Mouse (Mus musculus) layer of hippocampus, adult 9-10 months (tissue): ENCODE measurements around the gene Frmd7.

Source experiments
- DNase-seq: peaks from one replicate; pipeline ENCODE4 v3.0.0; 2022; ENCODE audit warnings: low spot score

The Frmd7 gene

DNA sequence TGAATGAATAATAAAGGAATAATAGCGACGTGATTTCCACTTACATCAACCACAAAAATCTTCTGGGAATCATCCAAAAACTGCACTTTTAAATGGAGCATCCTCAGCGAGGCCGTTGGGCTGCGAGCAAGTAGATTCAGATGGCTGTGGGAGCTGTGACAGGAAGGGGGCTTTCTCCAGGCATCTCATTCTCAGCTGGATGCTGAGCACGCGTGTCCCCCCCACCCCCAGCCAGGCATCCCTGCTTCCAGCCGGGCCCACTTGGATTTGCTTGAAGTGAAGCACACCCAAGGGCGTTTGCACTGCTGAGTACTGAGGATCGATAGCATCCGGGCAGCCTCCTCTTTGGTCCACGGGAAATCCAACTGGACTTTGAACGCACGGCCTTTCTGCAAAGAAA, at the start of gene Frmd7:
Gene Frmd7 (minus strand): TSS at position 101 of the 400 bp plus-strand sequence.
- DNase-seq, result no peak

DNA sequence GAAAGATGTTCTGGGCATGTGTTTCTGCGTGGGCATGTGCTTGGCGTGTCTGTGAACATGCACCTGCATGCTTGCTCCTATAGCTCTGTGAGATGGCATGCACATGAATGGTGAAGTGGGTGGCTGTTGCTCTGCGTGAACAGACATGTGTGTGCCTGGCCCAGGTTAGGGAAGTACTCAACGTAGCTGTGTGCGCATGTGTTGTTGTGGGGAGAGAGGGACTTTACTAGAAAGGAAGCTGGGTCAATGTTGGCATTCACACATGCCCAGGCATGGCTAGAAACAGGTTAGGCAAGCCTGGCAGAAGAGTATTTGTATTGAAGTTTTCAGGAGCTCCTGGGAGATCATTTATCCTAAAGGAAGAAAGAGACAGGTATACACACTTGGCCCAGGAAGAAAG, 48.8 kb upstream of the Frmd7 start:
- no peak for DNase-seq

DNA sequence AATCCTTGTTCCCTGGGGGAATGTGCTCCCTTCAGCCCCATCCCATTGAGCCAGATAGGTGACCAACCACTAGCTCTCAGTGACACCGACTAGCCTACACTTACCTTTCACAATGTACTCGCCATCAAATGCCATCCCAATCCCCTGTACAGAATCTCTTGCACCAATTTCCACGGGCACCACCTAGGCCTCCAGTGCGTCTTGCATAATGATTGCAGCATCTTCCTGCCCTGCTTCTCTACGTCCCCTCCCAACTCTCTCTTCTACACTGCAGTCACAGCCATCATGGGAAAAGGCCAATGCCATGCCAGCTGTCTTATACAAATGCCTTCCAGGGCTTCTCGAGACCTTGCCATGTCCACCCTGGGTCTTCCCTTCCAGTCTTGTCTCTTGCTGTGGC, 47.4 kb upstream of the Frmd7 start:
- DNase-seq, result no peak

DNA sequence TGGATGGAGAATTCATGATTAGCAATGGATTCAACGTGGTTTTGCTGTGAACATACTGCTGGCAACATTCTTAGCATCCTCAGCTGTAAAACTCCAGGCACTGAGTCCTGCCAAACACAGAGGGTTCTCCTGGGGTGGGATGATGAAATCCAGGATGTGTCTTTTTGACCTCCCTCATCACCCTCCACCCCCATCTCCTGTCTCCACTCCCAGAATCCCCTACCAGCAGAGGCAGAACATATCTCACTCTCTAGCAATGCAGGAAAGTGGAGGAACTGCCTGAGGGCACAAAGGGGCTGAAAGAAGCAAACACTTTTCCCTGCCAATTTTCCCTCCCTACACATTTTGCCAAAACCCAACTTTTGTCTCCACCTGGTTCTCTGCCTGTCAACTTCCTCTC, 46.1 kb upstream of the Frmd7 start:
- no peak for DNase-seq

DNA sequence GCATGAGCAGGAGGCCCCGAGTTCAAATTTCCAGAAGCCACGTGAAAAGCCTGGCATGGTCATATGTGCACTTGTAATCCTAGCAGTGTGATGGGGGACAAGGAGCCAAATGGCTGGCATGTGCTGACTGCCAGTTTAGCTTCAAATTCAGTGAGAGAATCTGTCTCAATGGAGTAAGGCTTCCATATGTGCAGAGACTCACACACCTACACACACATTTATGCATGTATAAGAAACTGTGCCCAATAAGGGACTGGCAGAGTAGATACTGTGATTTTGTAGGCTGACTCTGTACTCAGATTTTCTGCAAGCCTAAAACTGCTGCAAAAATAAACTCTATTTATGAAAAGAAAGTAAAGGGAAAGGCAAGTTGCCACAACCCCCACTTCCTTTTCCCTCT, 35.9 kb upstream of the Frmd7 start:
- DNase-seq, result no peak

DNA sequence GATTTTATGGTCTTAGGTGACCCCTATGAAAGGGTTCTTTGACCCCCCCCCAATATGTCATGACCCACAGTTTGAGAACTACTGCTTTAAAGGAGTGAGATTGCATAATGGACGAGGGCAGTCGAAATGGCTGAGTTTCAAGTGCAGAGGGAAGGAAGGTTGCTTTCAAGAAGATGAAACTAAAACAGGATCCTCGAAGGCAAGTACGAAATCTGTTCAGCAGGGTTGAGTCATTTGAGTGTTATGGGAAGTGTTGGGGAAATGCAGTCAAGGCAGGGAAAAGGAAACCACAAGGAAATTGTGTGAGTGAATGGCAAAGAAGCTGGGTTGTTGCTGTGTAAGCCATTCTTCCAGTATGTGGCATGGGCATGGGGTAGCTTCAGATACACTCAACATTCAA, 29.6 kb upstream of the Frmd7 start:
- no peak for DNase-seq

DNA sequence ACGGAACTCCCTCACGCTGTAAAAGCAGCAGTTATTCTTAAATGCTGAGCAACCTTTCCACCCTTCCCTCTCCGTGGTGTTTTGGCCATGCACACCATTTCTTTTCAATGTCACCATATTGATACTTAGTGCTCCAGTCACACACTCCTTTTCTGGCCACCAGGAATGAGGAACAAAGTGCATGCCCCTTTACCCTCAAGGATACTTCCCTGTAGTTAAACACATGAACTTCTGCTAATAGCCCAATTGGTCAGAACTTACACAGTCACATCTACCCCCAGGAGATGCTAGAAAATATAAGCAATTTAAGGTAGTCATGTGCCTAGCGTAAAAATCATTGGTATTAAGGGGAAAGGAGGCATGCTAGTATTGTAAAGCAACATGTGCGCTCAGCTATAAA, 27.4 kb upstream of the Frmd7 start:
- no peak for DNase-seq

DNA sequence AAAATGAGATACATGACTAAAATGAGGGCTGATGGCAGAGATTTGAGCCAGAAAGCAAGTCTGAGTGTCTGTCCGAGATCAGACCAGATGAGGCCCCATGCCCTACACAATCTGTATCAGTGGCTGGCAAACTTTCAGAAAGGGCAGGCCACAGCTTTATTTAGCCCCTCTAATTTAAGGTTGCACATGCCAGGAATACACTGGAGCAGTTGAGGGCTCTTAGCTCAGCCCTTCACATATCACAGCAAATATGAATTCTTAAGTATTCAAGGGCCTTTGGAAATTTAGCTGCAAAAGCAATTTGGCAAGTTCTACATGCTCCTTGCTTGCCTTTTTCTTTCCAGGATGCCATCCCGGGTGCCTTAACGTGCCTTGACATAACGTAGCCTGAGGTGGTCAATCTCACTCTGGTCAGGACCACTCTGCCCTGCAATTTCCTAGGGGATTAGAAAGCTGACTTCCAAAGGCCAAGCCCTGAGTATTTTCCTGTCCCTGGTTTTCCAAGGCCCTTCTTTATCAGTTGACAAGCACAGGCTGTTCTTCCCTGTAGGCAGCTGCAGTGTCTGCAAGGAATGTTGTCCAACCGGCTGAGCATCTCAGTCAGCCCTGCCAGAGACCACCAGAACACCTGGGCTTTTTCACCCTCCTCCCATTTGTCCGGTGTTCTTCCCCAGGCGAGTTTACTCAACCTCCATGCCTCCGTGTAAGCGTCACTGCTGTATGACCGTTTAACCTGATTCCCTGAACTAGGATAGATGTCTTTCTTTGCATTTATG, 25.8 kb upstream of the Frmd7 start:
- no peak for DNase-seq

DNA sequence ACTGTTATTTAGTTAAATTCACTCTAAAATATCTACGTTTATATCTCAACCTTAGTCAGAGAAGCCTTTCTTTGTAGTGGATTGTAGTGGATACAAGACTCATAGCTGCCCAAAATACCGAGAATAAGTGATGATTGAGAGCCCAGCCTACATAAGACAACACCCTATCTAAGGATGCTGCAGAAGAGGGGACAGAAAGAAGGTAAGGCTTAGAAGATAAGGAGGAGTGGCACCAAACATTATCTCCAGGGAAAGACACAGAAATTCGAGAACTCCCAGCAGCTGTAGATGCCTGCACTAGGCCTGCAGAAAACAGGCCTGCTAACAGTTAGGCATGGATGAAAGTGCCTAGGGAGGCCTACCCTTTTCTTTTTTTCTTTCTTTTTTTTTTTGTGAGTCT, 22.6 kb upstream of the Frmd7 start:
- DNase-seq, result no peak

DNA sequence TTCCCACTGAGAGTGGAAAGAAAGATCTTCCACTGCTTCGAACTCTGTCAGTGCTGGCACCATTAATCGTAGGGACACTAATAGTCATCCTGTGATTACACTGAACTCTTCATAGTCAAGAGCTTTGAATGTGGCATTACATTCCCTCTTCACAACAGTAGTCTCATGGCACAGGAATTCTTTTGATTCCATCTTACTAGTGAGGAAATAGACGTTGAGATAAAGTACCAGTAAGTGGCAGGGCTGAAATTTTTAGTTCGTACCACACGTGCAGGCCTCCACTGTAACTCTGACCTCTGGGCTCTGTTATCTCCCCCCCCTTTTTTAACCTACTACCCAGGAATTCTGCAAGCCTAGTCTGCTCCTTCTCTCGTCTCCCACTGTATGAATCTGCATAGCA, 20.4 kb upstream of the Frmd7 start:
- DNase-seq, result no peak

DNA sequence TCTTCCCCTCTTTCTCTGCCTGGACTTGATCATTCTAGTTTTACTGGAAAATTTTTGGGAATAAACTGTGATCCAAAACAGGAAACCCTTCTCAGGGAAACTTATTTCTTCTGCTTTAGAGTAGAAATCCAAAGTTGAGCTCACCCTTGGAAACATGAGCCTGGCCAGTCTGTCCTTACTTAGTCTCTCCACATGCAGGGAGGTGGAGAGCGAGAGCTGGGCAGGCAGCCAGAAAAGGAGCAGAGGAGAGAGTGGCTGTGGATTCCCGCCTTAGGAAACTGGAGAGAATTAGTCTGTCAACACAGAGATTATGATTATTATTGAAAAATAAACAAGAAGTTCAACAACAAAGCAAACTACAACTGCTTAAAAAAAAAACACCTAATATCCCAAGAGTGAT, 6.1 kb upstream of the Frmd7 start:
- DNase-seq, result no peak

DNA sequence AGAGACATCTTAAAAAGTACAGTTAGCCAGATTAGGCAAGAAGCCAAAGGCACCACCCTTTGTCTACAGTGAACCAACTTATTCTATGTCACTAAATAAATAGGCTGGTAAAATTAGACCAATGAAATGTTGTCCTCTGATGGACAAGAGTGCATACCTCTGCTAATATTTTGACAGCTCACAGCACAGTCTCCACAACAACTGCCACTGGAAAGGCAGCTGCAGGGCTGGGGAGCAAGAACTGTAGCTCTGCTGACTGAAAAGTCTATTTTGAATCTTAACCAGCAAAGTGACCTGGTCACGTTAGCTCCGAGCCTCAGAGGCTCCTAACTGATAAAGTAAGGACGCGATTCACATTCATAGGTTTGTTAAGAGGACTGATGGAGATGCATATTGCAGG, 5.6 kb upstream of the Frmd7 start:
- no peak for DNase-seq

DNA sequence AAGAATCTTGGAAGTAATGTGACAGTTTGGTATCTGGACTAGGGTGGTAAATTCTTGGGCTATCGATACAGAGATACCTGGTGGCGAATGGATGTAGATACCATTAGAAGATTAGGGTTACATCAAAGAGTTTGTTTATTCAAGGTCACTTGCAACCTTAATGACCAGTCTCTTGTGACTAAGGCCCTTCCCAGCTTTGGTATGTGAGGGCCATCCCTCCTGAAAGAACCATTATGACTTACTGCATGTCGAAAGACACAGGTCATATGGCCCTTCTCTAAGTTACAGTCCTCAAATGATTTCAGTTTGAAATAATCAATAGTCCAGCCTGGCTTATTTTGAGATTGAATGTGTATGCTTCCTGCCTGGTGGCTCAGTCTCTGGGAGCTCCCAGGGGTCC, 5.4 kb downstream of the Frmd7 start:
- DNase-seq, result no peak

DNA sequence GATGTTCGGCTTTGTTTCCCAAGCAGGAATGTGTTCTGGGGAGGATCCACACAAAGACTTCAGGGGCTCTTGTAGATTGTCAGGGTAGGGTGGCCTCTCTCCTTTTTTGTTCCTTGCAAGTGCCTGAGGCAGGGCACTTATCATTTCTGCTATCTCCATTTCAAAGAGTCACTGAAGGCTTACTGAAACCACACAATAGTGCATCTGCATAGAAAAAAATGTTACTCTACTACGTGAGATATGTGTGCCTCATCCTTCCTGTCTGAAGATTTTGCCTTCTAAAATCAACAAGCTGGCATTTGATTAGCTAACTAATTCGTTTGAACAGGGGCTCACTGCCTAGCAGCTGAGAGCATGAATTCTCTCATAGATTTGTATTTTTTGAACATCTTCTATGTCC, 12.2 kb downstream of the Frmd7 start:
- no peak for DNase-seq

DNA sequence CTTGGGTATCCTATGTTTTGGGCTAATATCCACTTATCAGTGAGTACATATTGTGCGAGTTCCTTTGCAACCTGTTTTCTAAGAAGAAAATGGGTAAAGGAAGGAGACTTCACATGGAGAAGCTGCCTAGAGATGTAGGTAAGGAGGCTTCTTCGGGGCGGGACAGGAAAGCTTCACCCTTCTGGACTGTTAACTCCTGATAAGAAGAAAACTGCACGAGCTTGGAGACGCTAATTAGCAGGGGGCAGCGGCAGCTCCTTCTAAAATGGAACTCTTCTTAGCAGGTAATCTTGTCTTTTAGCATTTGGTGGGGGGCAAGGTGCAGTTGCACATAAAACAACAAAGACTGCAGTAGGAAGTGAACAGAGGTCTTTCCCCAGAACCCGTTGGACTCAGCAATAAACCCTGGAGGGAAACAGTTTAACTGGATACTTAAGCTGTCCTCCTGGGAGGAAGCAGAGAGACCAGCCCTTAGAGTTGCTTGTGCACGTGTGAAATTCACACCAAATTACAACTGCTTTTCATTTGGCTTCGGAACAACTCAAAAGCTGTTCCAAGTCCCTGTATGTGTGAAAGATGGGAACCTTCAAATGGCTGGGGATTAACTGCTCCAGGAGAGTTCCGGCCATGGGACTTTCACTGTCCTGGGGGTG, 15.5 kb downstream of the Frmd7 start:
- no peak for DNase-seq

DNA sequence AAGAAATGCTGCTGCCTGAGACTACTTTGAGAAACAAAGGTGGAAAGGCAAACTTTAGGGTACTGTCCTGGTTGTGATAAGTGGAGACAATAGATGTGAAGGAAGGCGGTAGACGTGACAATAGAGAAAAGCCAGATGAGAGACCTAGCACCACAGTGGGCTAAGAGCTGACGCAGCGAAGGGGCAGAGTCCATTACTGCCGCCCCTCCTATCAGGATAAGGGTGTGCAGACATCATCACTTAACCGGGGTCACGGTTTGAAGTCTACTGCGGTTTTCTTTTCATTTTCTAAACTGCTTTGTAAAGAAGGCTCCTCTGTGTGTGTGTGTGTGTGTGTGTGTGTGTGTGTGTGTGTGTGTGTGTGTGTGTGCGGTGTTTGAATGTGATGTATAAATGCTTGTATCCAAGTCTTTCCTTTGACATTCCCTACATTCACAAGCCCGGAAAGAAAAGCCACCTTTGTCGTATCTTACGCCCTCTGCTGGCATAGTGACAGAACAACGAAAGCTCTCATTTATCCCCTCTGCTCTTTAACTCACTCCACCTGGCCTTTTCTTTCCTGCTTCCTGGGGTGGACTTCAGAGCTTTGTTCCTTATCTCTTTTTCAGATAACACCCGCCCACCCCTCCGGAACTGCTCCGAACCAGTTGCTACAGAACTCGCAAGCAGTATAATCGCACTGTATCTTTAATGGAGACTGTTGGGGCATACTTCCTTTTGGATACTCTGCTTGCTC, 17.7 kb downstream of the Frmd7 start:
- DNase-seq, result peak; percentile 13

DNA sequence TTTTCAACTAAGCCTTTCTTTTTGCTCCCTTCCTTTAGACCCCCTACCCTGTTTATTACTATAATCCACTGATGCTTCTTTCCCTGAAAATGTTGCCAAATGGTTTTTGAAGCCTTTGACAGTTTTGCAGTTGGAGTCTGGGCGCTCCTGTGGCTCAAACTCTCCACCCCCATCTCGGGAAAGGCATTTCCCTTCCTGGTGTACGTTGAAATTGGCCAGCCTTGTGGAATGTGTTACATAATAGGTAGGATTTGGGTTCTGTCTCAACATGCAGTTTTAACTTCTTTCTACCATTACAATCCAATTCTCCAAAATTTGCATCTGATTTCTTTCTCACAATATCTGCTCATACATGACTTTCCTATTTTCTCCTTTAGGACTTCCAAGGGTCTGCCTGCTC, 23.8 kb downstream of the Frmd7 start:
- DNase-seq, result no peak

DNA sequence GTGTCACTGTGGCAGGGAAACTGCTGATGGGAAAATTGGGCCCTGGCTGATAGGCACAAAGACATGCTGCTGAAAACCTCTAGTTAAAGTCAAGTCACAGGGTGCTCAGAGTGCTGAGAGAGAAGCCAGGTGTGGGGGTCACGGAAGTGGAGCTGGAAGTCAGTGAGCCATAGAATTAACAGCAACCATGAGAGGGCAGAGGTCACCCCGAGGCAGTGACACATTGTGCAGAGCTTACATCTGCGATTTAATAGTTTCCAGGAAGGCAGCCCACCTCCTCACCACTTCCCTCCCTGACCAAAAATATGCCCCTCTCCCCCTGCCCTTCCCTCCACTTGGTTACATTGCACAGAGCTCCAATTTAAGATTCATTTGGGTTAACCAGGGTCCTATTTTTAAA, 25.1 kb downstream of the Frmd7 start:
- DNase-seq, result no peak

DNA sequence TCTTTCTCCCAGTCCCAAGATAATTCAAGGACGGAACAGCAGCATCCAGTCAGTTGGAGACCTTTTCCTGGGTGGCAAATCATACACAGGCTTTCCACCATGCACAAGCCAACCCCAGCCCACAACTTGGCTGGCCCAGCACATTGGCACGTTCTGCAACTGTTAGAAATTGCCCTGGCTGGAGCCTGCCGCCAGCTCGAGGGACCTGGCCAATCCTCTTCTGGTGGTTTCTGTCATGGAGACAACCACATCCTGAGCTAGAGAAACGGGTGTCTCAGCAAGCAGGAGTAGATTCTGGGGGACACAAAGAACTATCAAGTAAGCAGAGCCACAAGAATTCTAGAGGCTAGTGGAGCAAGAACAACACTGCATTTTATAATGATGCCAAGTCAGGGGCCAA, 32.6 kb downstream of the Frmd7 start:
- no peak for DNase-seq

DNA sequence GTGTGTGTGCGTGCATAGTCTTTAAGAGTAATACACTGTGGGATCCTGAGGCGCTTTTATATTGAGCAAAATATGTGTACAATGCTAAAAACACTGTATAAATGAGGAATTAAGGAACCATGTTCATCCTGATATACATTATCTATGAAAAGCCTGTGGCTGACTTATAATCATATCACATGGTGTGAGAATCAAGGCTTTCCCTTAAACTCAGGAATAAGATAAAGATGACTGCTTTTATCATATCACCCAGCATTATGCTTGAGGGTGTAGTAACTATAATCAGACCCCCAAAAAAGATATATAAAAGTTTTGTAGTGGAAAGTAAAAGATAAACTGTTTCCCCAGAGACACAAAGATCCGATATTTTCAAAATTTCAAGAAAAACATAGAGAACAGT, 39.0 kb downstream of the Frmd7 start:
- no peak for DNase-seq

DNA sequence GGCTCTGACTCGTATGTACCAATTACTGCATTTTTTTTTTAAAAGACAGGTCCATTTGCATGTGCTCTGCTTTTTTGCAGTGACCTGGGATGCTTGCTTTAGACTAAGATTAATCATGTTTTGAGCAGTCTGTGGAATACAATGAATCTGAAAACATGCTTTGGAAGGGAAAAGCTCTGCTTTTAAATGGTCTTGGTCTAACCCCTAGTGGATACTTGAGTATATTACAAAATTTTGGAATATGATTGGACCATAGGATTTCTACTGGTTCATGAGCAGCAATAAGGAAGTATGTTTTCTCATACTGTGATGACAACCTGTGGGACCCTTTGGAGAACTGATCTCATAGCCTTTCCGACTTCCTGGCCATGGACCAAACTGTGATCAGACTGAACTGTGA, 54.5 kb downstream of the Frmd7 start:
- DNase-seq, result no peak

DNA sequence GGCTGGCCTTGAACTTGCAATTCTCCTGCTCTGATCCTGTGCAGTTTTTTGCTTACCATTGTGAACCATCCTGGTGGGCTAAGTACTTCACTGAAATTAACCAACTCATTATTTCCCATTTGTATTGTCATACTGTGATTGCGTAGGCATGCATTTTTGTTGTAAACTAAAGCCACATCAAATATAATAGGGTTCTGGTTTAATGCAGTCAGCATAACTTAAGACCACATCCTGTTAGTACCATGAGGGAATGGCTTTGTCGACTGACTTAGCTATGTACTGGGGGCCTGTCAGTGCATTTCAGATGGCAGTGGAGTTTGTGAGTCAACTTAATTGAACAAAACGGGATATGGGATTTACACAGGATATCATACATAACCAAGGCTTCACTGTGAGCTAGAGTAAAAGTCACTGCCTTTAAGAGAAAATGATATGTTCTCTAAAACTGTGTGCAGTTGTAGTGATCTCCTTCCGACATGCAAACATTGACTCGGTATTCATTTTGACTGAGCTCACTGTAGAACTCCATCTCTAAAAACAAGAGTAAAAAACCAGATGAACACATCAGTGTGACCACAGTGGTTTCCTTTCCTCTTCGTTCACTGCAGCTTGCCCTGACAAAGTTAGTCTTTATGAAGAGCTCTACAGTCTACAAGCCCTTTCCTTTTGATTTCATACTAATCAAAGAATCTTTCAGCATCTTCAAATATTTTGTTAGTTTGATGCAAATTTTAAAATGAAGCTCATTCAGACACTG, 68.1 kb downstream of the Frmd7 start:
- no peak for DNase-seq

DNA sequence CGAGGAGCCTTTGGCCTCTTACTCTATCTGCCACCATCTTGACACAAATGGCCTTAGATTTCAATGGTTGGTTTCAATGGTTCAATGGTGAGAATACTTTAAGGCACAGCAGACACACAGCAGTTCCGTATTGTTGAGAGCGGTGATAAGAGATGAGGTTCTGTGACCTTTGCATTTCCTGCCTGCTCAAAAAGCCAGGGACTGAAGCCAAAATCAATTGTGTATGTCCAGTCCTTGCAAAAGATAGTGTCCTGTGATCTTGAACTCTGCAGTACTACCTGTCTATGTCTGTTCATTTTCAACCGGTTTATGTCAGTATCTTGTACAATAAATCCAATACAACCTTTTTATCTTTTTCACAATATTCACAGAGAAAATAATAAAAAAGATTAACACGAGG, 77.8 kb downstream of the Frmd7 start:
- no peak for DNase-seq
